8 mouse cellular contexts compared by ENCODE assay signal in genomic region chr17:65562761-65563160, GRCm38 (mm10). TPM values are rescaled to one million over a fixed set of nuclear protein-coding genes. Genes with fewer than 3 reads are reported as not detected.
DNase-seq lines count a peak whose midpoint lies in the region; ATAC-seq and TF ChIP-seq lines count a peak whose summit lies in the region.
"Had no signal": no experiment of that assay in that cellular context is flagged by ENCODE, and none has a peak within 500 bp of the region (broad histone marks: within the 10 kb centered on the region; RNA-seq: fewer than 3 reads in every experiment).

No protein-coding gene starts in this region.

- peak; percentile 16; the same call in 1 of the 2 replicates for ATAC-seq in limb, embryonic 13.5 days (ENCODE audit: low FRiP score, low read depth)

- no peak overlapping the region for H3K4me3 ChIP-seq in cortical plate, adult 2 months (ENCODE audit: insufficient read depth, low read length)
- H3K4me3 ChIP-seq in limb, embryonic 13.5 days = no peak overlapping the region

- no peak for TF ChIP-seq POLR2A in cortical plate, adult 2 months (IDR thresholded peaks at IDR 0.05; ENCODE audit: extremely low read depth, insufficient read depth, low read length)

- H3K27me3 ChIP-seq in limb, embryonic 13.5 days = no peaks in the 10 kb centered on the region

- H3K9ac ChIP-seq in limb, embryonic 13.5 days = no peak overlapping the region

- no peak overlapping the region for H3K4me2 ChIP-seq in limb, embryonic 13.5 days (replicated peaks)

- TF ChIP-seq CTCF in cortical plate, adult 2 months (IDR thresholded peaks at IDR 0.05; ENCODE audit: extremely low read depth, insufficient read depth, low read length) = peak; percentile 58; the same call in 1 of the 2 replicates

- H3K36me3 ChIP-seq in limb, embryonic 13.5 days = no peaks in the 10 kb centered on the region

- intact Hi-C loops in heart, postnatal 14 days (cut with DNase I) = no loop called here

- 3% methylated on average over 5 of the region's 5 CpGs for WGBS in limb, embryonic 13.5 days

- no peak overlapping the region for H3K27ac ChIP-seq in cortical plate, adult 2 months (ENCODE audit: insufficient read depth, low read length)
- H3K27ac ChIP-seq in limb, embryonic 13.5 days = no peak overlapping the region

- no peaks in the 10 kb centered on the region for H3K9me3 ChIP-seq in limb, embryonic 13.5 days

- DNase-seq in ovary, postnatal 14 days (ENCODE audit: low spot score) = peak; percentile 71
- DNase-seq in ovary, postnatal 36 days (ENCODE audit: low spot score) = no peak
- peak; percentile 88 for DNase-seq in adipocyte (ENCODE audit: low spot score)
- peak; percentile 64 to 81 for DNase-seq in heart, postnatal 14 days
- DNase-seq in right cerebral cortex, postnatal 14 days = peak; percentile 77

- no peaks in the 10 kb centered on the region for H3K4me1 ChIP-seq in cortical plate, adult 2 months (ENCODE audit: control insufficient read depth, insufficient read depth, low read length)
- H3K4me1 ChIP-seq in limb, embryonic 13.5 days = no peaks in the 10 kb centered on the region

RNA-seq across cellular contexts. Expression of gene Tmem232, which starts 22.2 kb away (rescaled TPM):
- polyA plus RNA-seq in cortical plate, adult 2 months (2012; rRNA removed) = 2.2 and 2.5 TPM in 2 replicates
- not detected for total RNA-seq in heart, postnatal 14 days (2021)
- polyA plus RNA-seq in limb, embryonic 13.5 days (2015; fragmentation: Nextera tagmentation; extraction: Ambion mirVana) = 0.13 and 0.17 TPM in 2 replicates
- total RNA-seq: hematopoietic stem cell, adult 5-6 weeks had no signal

RNA-seq across cellular contexts. Expression of gene Vapa, which starts 50.6 kb away (rescaled TPM):
- 84.1 and 87.5 TPM in 2 replicates for polyA plus RNA-seq in cortical plate, adult 2 months (2012; rRNA removed)
- total RNA-seq in heart, postnatal 14 days (2021) = 10 to 100 TPM; 84.0 to 95.2 TPM
- polyA plus RNA-seq in limb, embryonic 13.5 days (2015; fragmentation: Nextera tagmentation; extraction: Ambion mirVana) = 172 and 179 TPM in 2 replicates
